Mouse (Mus musculus) right cerebral cortex, postnatal 25 days (tissue): ENCODE measurements around the gene Supt16.

ENCODE experiments used
- DNase-seq: peaks from one replicate; pipeline ENCODE4 v3.0.0; 2022

Gene Supt16

GRCm38 (mm10) chr14:52197156-52197878 lies at the start of gene Supt16:
Gene Supt16, minus strand, starts transcription at chr14:52197416.
- peak; percentile 82 for DNase-seq

- no peak for DNase-seq
Observed at GRCm38 (mm10) chr14:52246129-52246528, 48.9 kb upstream of the Supt16 start.

GRCm38 (mm10) chr14:52244690-52245042 lies 47.5 kb upstream of the Supt16 start:
- no peak for DNase-seq

- DNase-seq, result peak; percentile 98
Observed at GRCm38 (mm10) chr14:52244041-52244689, 46.9 kb upstream of the Supt16 start.

- DNase-seq, result no peak
Observed at GRCm38 (mm10) chr14:52236216-52236615, 39.0 kb upstream of the Supt16 start.

GRCm38 (mm10) chr14:52235165-52235564 lies 37.9 kb upstream of the Supt16 start:
- no peak for DNase-seq

- DNase-seq, result no peak
Observed at GRCm38 (mm10) chr14:52232249-52232648, 35.0 kb upstream of the Supt16 start.

- DNase-seq, result no peak
Observed at GRCm38 (mm10) chr14:52225972-52226371, 28.8 kb upstream of the Supt16 start.

GRCm38 (mm10) chr14:52217261-52217660 lies 20.0 kb upstream of the Supt16 start:
- DNase-seq, result no peak

- no peak for DNase-seq
Observed at GRCm38 (mm10) chr14:52199412-52199811, 2.2 kb upstream of the Supt16 start.

GRCm38 (mm10) chr14:52198141-52198540 lies 925 bp upstream of the Supt16 start:
- no peak for DNase-seq

- no peak for DNase-seq
Observed at GRCm38 (mm10) chr14:52196230-52197155, 723 bp downstream of the Supt16 start.

GRCm38 (mm10) chr14:52195691-52196090 lies 1.5 kb downstream of the Supt16 start:
- no peak for DNase-seq

GRCm38 (mm10) chr14:52190740-52191359 lies 6.4 kb downstream of the Supt16 start:
- no peak for DNase-seq

GRCm38 (mm10) chr14:52189519-52189918 lies 7.7 kb downstream of the Supt16 start:
- no peak for DNase-seq

GRCm38 (mm10) chr14:52188788-52189187 lies 8.4 kb downstream of the Supt16 start:
- DNase-seq, result no peak

GRCm38 (mm10) chr14:52166571-52166970 lies 30.6 kb downstream of the Supt16 start:
- DNase-seq, result no peak

GRCm38 (mm10) chr14:52160911-52161310 lies 36.3 kb downstream of the Supt16 start:
- no peak for DNase-seq

GRCm38 (mm10) chr14:52155008-52155407 lies 42.2 kb downstream of the Supt16 start:
- no peak for DNase-seq

GRCm38 (mm10) chr14:52152613-52153012 lies 44.6 kb downstream of the Supt16 start:
- no peak for DNase-seq

- DNase-seq, result peak; percentile 40
Observed at GRCm38 (mm10) chr14:52152179-52152578, 45.0 kb downstream of the Supt16 start.

GRCm38 (mm10) chr14:52149888-52150287 lies 47.3 kb downstream of the Supt16 start:
- no peak for DNase-seq

- no peak for DNase-seq
Observed at GRCm38 (mm10) chr14:52146540-52146939, 50.7 kb downstream of the Supt16 start.
